Mouse (Mus musculus) stomach, postnatal 0 days (tissue): ENCODE measurements at regions not wholly inside any gene's neighbourhood (a gene's known extent, or its start where the extent isn't known, plus 50 kb on each side); places are given as distances from the start of the nearest gene placed in this dataset.

ENCODE experiments used
- ATAC-seq: fragments of 200-750 bp; cut with Nextera tagmentation; 2 replicates; pipeline ENCODE4 v1.8.0; 2017; ENCODE audit not compliant: low FRiP score, low TSS enrichment
- DNase-seq: peaks from one replicate; pipeline ENCODE4 v3.0.0-alpha.2; 2016; ENCODE audit warnings: low spot score
- H3K27ac ChIP-seq: fragments of 300-500 bp; sonication (generic); replicated peaks from 2 replicates; pipeline ENCODE4 v1.5.1; 2014; ENCODE audit warnings: mild to moderate bottlenecking, control low read depth
- H3K27me3 ChIP-seq: fragments of 300-500 bp; sonication (generic); 2 replicates; pipeline ENCODE4 v1.6.1; 2014; ENCODE audit warnings: low read length; ENCODE audit not compliant: control insufficient read depth, insufficient read depth
- H3K36me3 ChIP-seq: fragments of 300-500 bp; sonication (generic); 2 replicates; pipeline ENCODE4 v1.6.1; 2014; ENCODE audit warnings: low read length, mixed read lengths; ENCODE audit not compliant: control insufficient read depth, insufficient read depth
- H3K4me1 ChIP-seq: fragments of 300-500 bp; sonication (generic); replicated peaks from 2 replicates; pipeline ENCODE4 v1.6.1; 2014; ENCODE audit warnings: antibody characterized with exemption; ENCODE audit not compliant: control insufficient read depth, insufficient read depth
- H3K4me2 ChIP-seq: fragments of 300-500 bp; sonication (generic); replicated peaks from 2 replicates; pipeline ENCODE4 v1.6.1; 2014; ENCODE audit warnings: low read depth, mild to moderate bottlenecking, control low read depth, moderate library complexity
- H3K4me3 ChIP-seq: fragments of 300-500 bp; sonication (generic); 2 replicates; pipeline ENCODE4 v1.5.1; 2014; ENCODE audit warnings: low read depth, low read length, control low read depth
- H3K9ac ChIP-seq: fragments of 300-500 bp; sonication (generic); 2 replicates; pipeline ENCODE4 v1.6.1; 2014; ENCODE audit warnings: mild to moderate bottlenecking, low read length, control low read depth, mixed read lengths
- H3K9me3 ChIP-seq: fragments of 300-500 bp; sonication (generic); 2 replicates; pipeline ENCODE4 v1.6.1; 2016; ENCODE audit warnings: low read length; ENCODE audit not compliant: control insufficient read depth
- CTCF ChIP-seq: IDR thresholded peaks from 2 replicates; pipeline ENCODE4 v1.5.1; 2016; ENCODE audit warnings: antibody characterized with exemption, low read depth, mild to moderate bottlenecking, moderate library complexity
- EP300 ChIP-seq: optimal IDR thresholded peaks from 2 replicates; pipeline ENCODE3; 2016; ENCODE audit warnings: antibody characterized with exemption
- WGBS: fragments of 180-500 bp; shearing (Covaris S2); extraction: QIAGEN DNeasy Blood & Tissue Kit; methylation state at CpG from one replicate; pipeline ENCODE4 v1.1.7; 2014; 5-methylcytosine and 5-hydroxymethylcytosine counted together

DNA sequence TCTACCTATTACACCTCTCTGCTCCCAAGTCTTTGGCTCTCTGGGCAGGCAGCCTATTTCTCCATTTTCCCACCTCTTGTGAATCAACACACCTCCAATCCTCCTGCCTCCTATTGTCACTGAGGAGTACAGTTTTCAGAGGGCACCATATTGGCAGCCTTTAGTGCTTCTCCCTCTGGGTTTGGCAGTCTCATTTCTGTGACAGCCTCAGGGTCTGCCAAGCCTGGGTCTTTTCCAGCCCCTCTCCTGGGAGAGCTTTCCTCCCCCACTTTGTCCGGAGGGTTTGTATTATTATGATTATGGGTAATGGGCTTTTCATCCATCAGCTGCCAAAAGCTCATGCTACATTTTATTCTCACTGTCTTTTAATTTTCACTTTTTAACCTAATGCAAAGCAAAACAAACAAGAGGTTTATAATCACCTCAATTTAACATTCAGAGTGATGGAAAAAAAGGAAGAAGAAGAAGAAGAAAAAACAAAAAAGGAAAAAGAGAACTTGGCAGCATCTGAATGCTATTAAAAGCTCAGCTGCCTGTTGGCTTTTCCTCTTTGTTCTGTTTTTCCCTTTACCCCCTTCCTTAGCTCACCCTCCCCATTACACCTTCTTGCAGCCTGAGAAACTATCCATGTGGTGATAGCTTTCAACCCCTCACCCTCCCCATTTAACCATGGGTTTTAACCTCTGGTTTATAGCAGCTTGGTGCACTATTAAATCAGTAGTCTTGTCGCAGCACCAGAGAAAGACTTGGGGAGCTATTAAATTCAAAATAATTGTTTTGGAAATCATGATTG, 790.5 kb upstream of the Cdh8 start:
- Histone ChIP-seq H3K4me3 (no peak overlapping the region), H3K27ac (no peak overlapping the region)

DNA sequence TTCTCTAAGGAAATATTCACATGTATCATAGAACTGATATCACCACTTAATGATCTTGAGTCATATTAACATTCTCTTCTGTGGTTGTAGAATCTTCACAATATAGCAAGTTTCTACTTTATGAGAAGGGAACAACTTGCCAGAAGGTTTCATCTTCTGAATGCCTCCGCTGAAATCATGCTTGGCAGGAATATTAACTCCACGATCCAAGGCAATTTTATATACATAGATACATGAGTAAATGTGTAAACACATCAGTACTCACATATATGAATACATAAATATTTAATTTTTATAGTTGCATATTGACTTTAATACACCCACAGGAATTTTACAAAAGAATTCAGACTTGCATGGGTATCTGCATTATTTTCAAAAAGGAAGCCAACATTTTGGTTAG, 777.0 kb upstream of the Cdh8 start:
- ATAC-seq = no peak
- 59% methylated on average over 2 of the region's 2 CpGs for WGBS

More for the DNA sequence above, 790.5 kb upstream of the Cdh8 start:
- WGBS = 65% methylated on average over 2 of the region's 2 CpGs
- no peaks in the 10 kb centered on the region for H3K9me3 ChIP-seq
- TF ChIP-seq CTCF (no peak), EP300 (no peak)
- no peak overlapping the region for H3K9ac ChIP-seq
- ATAC-seq (no peak), DNase-seq (no peak)
- no peaks in the 10 kb centered on the region for H3K4me1 ChIP-seq
- H3K27me3 ChIP-seq = no peaks in the 10 kb centered on the region
- H3K36me3 ChIP-seq = no peaks in the 10 kb centered on the region
- no peak overlapping the region for H3K4me2 ChIP-seq

GRCm38 (mm10) chr8:100190698-100191097, 774.4 kb upstream of the Cdh8 start:
- no peaks in the 10 kb centered on the region for H3K4me1 ChIP-seq
- TF ChIP-seq EP300 = no peak
- TF ChIP-seq CTCF = no peak
- ATAC-seq (no peak), DNase-seq (no peak)
- no peaks in the 10 kb centered on the region for H3K27me3 ChIP-seq
- H3K4me3 ChIP-seq = no peak overlapping the region
- H3K9ac ChIP-seq = no peak overlapping the region
- no peaks in the 10 kb centered on the region for H3K9me3 ChIP-seq
- no peak overlapping the region for H3K27ac ChIP-seq
- WGBS = 65% methylated on average over 2 of the region's 2 CpGs
- H3K4me2 ChIP-seq = no peak overlapping the region
- H3K36me3 ChIP-seq = no peaks in the 10 kb centered on the region

More for the DNA sequence above, 777.0 kb upstream of the Cdh8 start:
- no peaks in the 10 kb centered on the region for H3K9me3 ChIP-seq
- no peak overlapping the region for H3K4me3 ChIP-seq
- DNase-seq = no peak
- no peak for TF ChIP-seq EP300
- TF ChIP-seq CTCF = no peak
- no peaks in the 10 kb centered on the region for H3K27me3 ChIP-seq
- no peak overlapping the region for H3K9ac ChIP-seq
- H3K36me3 ChIP-seq = no peaks in the 10 kb centered on the region
- H3K4me2 ChIP-seq = no peak overlapping the region
- H3K27ac ChIP-seq = no peak overlapping the region
- no peaks in the 10 kb centered on the region for H3K4me1 ChIP-seq

GRCm38 (mm10) chr8:100187976-100188375, 771.7 kb upstream of the Cdh8 start:
- Histone ChIP-seq H3K4me1 (no peaks in the 10 kb centered on the region), H3K9me3 (no peaks in the 10 kb centered on the region), H3K27me3 (no peaks in the 10 kb centered on the region), H3K36me3 (no peaks in the 10 kb centered on the region), H3K9ac (no peak overlapping the region), H3K4me3 (no peak overlapping the region), H3K4me2 (no peak overlapping the region), H3K27ac (no peak overlapping the region)
- ATAC-seq = no peak
- no peak for TF ChIP-seq EP300
- TF ChIP-seq CTCF = no peak
- 64% methylated on average over 3 of the region's 3 CpGs for WGBS
- no peak for DNase-seq

- H3K27ac ChIP-seq = no peak overlapping the region
- no peaks in the 10 kb centered on the region for H3K27me3 ChIP-seq
- H3K4me2 ChIP-seq = no peak overlapping the region
- no peaks in the 10 kb centered on the region for H3K36me3 ChIP-seq
- TF ChIP-seq CTCF (no peak), EP300 (no peak)
- no peak overlapping the region for H3K4me3 ChIP-seq
- no peak for ATAC-seq
- 72% methylated on average over 1 of the region's 1 CpGs for WGBS
- H3K9ac ChIP-seq = no peak overlapping the region
- no peak for DNase-seq
- H3K9me3 ChIP-seq = no peaks in the 10 kb centered on the region
- H3K4me1 ChIP-seq = no peaks in the 10 kb centered on the region
Observed at GRCm38 (mm10) chr8:100176502-100176901, 760.2 kb upstream of the Cdh8 start.

- TF ChIP-seq EP300 = no peak
- TF ChIP-seq CTCF = no peak
- H3K27me3 ChIP-seq = no peaks in the 10 kb centered on the region
- no peaks in the 10 kb centered on the region for H3K9me3 ChIP-seq
- WGBS = 89% methylated on average over 1 of the region's 1 CpGs
- no peaks in the 10 kb centered on the region for H3K4me1 ChIP-seq
- no peak overlapping the region for H3K4me3 ChIP-seq
- ATAC-seq = no peak
- H3K4me2 ChIP-seq = no peak overlapping the region
- no peak overlapping the region for H3K9ac ChIP-seq
- no peak for DNase-seq
- H3K36me3 ChIP-seq = no peaks in the 10 kb centered on the region
- H3K27ac ChIP-seq = no peak overlapping the region
Observed at GRCm38 (mm10) chr8:100145411-100145810, 729.1 kb upstream of the Cdh8 start.
